Mouse (Mus musculus): ENCODE measurements at regions not wholly inside any gene's neighbourhood (a gene's known extent, or its start where the extent isn't known, plus 50 kb on each side); places are given as distances from the start of the nearest gene placed in this dataset.

GRCm38 (mm10) chr12:107549452-107550296, 61.2 kb downstream of the 3110018I06Rik start:
- Histone ChIP-seq H3K36me3 (ENCODE audit: control insufficient read depth, insufficient read depth) (no peaks in the 10 kb centered on the region), H3K79me2 (ENCODE audit: control insufficient read depth, insufficient read depth) (no peaks in the 10 kb centered on the region), H3ac (ENCODE audit: control insufficient read depth, insufficient read length) (no peak overlapping the region), H3K4me3 (no peak overlapping the region), H3K4me2 (ENCODE audit: low read depth) (no peak overlapping the region), H3K27me3 (ENCODE audit: control insufficient read depth, insufficient read depth, insufficient read length) (no peaks in the 10 kb centered on the region)
- TF ChIP-seq E2F4 (IDR thresholded peaks at IDR 0.05; ENCODE audit: insufficient read depth) (no peak), TCF12 (IDR thresholded peaks at IDR 0.05; ENCODE audit: insufficient read depth, poor library complexity, severe bottlenecking) (no peak), POLR2A (IDR thresholded peaks at IDR 0.05; ENCODE audit: insufficient read length, low read depth) (no peak), MAX (IDR thresholded peaks at IDR 0.05; ENCODE audit: low read depth) (no peak), USF1 (IDR thresholded peaks at IDR 0.05; ENCODE audit: low read depth) (no peak), CEBPB (IDR thresholded peaks at IDR 0.05; ENCODE audit: insufficient read depth, poor library complexity, severe bottlenecking) (no peak), SRF (IDR thresholded peaks at IDR 0.05; ENCODE audit: control insufficient read depth, insufficient read length, low read depth) (no peak), POLR2AphosphoS2 (IDR thresholded peaks at IDR 0.05; ENCODE audit: insufficient read length, low read depth) (no peak), REST (IDR thresholded peaks at IDR 0.05; ENCODE audit: insufficient read depth, insufficient read length) (no peak), TCF3 (IDR thresholded peaks at IDR 0.05; ENCODE audit: insufficient read length, low read depth) (no peak), MYOD1 (IDR thresholded peaks at IDR 0.05; ENCODE audit: control insufficient read depth in 1 of 3, insufficient read length in 2 of 3, low read depth in 2 of 3) (no peak)

DNA sequence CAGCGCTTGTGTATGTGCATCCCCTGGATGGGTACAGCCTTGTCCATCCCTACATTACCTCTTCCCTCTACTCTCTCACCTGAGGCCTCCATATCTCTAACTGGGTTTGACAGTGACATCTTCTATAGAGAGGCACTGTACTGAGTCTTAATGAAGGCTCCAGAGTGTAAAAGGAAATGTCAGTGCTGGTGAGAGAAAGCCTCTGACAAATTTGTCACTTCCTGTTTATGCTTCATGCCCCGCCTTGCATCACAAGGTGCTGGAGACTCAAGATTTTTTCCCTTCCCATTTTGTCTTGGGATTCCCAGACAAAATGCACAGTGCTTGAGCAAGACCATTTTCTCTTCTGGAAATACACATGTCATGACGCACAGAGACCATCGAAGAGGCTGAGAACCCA, 70.8 kb downstream of the 3110018I06Rik start:
- Histone ChIP-seq H3K79me2 (ENCODE audit: control insufficient read depth, insufficient read depth) (no peaks in the 10 kb centered on the region), H3K4me2 (ENCODE audit: low read depth) (no peak overlapping the region), H3ac (ENCODE audit: control insufficient read depth, insufficient read length) (no peak overlapping the region), H3K36me3 (ENCODE audit: control insufficient read depth, insufficient read depth) (no peaks in the 10 kb centered on the region), H3K4me3 (no peak overlapping the region), H3K27me3 (ENCODE audit: control insufficient read depth, insufficient read depth, insufficient read length) (no peaks in the 10 kb centered on the region)
- no peak for TF ChIP-seq TCF3 (IDR thresholded peaks at IDR 0.05; ENCODE audit: insufficient read length, low read depth)

GRCm38 (mm10) chr12:107560100-107560499, 71.7 kb downstream of the 3110018I06Rik start:
- Histone ChIP-seq H3K4me2 (ENCODE audit: low read depth) (no peak overlapping the region), H3ac (ENCODE audit: control insufficient read depth, insufficient read length) (no peak overlapping the region), H3K27me3 (ENCODE audit: control insufficient read depth, insufficient read depth, insufficient read length) (no peaks in the 10 kb centered on the region), H3K36me3 (ENCODE audit: control insufficient read depth, insufficient read depth) (no peaks in the 10 kb centered on the region), H3K79me2 (ENCODE audit: control insufficient read depth, insufficient read depth) (no peaks in the 10 kb centered on the region), H3K4me3 (no peak overlapping the region)
- TF ChIP-seq POLR2AphosphoS2 (IDR thresholded peaks at IDR 0.05; ENCODE audit: insufficient read length, low read depth) (no peak), TCF3 (IDR thresholded peaks at IDR 0.05; ENCODE audit: insufficient read length, low read depth) (no peak), MYOD1 (IDR thresholded peaks at IDR 0.05; ENCODE audit: control insufficient read depth in 1 of 3, insufficient read length in 2 of 3, low read depth in 2 of 3) (no peak), CEBPB (IDR thresholded peaks at IDR 0.05; ENCODE audit: insufficient read depth, poor library complexity, severe bottlenecking) (no peak), E2F4 (IDR thresholded peaks at IDR 0.05; ENCODE audit: insufficient read depth) (no peak), MYOG (IDR thresholded peaks at IDR 0.05; ENCODE audit: control insufficient read depth in 1 of 3, insufficient read depth in 1 of 3, insufficient read length in 2 of 3, low read depth in 2 of 3) (no peak), POLR2A (IDR thresholded peaks at IDR 0.05; ENCODE audit: insufficient read length, low read depth) (no peak)

DNA sequence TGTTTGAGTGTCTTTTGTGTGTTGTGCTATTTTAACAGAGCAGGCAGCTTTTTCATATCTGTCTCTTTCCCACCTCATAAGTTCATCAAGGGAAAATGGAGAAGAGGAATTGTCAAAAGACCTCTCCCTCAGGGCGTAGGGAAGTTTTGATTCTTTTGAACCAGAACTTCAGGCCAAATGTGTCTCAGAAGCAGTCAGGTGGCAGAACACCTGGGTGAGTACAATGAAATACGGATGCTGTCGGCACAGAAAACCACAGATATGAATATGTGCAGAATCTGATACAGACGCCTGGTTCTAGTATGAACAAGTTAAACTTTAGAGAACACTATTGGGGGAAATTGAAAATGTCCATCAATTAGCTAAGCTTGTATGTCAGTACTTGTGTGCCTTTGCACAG, 84.2 kb downstream of the 3110018I06Rik start:
- Histone ChIP-seq H3K36me3 (ENCODE audit: control insufficient read depth, insufficient read depth) (no peaks in the 10 kb centered on the region), H3K27me3 (ENCODE audit: control insufficient read depth, insufficient read depth, insufficient read length) (no peaks in the 10 kb centered on the region), H3ac (ENCODE audit: control insufficient read depth, insufficient read length) (no peak overlapping the region), H3K79me2 (ENCODE audit: control insufficient read depth, insufficient read depth) (no peaks in the 10 kb centered on the region), H3K4me2 (ENCODE audit: low read depth) (no peak overlapping the region), H3K4me3 (no peak overlapping the region)
- no peak for TF ChIP-seq MAX (IDR thresholded peaks at IDR 0.05; ENCODE audit: low read depth)
- TF ChIP-seq POLR2AphosphoS2 (IDR thresholded peaks at IDR 0.05; ENCODE audit: insufficient read length, low read depth), result no peak
- no peak for TF ChIP-seq POLR2A (IDR thresholded peaks at IDR 0.05; ENCODE audit: insufficient read length, low read depth)
- no peak for TF ChIP-seq TCF12 (IDR thresholded peaks at IDR 0.05; ENCODE audit: insufficient read depth, poor library complexity, severe bottlenecking)
- TF ChIP-seq E2F4 (IDR thresholded peaks at IDR 0.05; ENCODE audit: insufficient read depth), result no peak
- no peak for TF ChIP-seq TCF3 (IDR thresholded peaks at IDR 0.05; ENCODE audit: insufficient read length, low read depth)
- no peak for TF ChIP-seq MYOG (IDR thresholded peaks at IDR 0.05; ENCODE audit: control insufficient read depth in 1 of 3, insufficient read depth in 1 of 3, insufficient read length in 2 of 3, low read depth in 2 of 3)
- no peak for TF ChIP-seq MYOD1 (IDR thresholded peaks at IDR 0.05; ENCODE audit: control insufficient read depth in 1 of 3, insufficient read length in 2 of 3, low read depth in 2 of 3)
- TF ChIP-seq REST (IDR thresholded peaks at IDR 0.05; ENCODE audit: insufficient read depth, insufficient read length), result no peak
- no peak for TF ChIP-seq USF1 (IDR thresholded peaks at IDR 0.05; ENCODE audit: low read depth)
- TF ChIP-seq SRF (IDR thresholded peaks at IDR 0.05; ENCODE audit: control insufficient read depth, insufficient read length, low read depth), result no peak
- no peak for TF ChIP-seq CEBPB (IDR thresholded peaks at IDR 0.05; ENCODE audit: insufficient read depth, poor library complexity, severe bottlenecking)

- Histone ChIP-seq H3K79me2 (ENCODE audit: control insufficient read depth, insufficient read depth) (no peaks in the 10 kb centered on the region), H3ac (ENCODE audit: control insufficient read depth, insufficient read length) (no peak overlapping the region), H3K4me2 (ENCODE audit: low read depth) (no peak overlapping the region), H3K4me3 (no peak overlapping the region), H3K36me3 (ENCODE audit: control insufficient read depth, insufficient read depth) (no peaks in the 10 kb centered on the region), H3K27me3 (ENCODE audit: control insufficient read depth, insufficient read depth, insufficient read length) (no peaks in the 10 kb centered on the region)
- TF ChIP-seq SRF (IDR thresholded peaks at IDR 0.05; ENCODE audit: control insufficient read depth, insufficient read length, low read depth) (no peak), REST (IDR thresholded peaks at IDR 0.05; ENCODE audit: insufficient read depth, insufficient read length) (no peak), USF1 (IDR thresholded peaks at IDR 0.05; ENCODE audit: low read depth) (no peak), POLR2AphosphoS2 (IDR thresholded peaks at IDR 0.05; ENCODE audit: insufficient read length, low read depth) (no peak), MYOD1 (IDR thresholded peaks at IDR 0.05; ENCODE audit: control insufficient read depth in 1 of 3, insufficient read length in 2 of 3, low read depth in 2 of 3) (no peak), CEBPB (IDR thresholded peaks at IDR 0.05; ENCODE audit: insufficient read depth, poor library complexity, severe bottlenecking) (no peak), TCF3 (IDR thresholded peaks at IDR 0.05; ENCODE audit: insufficient read length, low read depth) (no peak), MYOG (IDR thresholded peaks at IDR 0.05; ENCODE audit: control insufficient read depth in 1 of 3, insufficient read depth in 1 of 3, insufficient read length in 2 of 3, low read depth in 2 of 3) (no peak), POLR2A (IDR thresholded peaks at IDR 0.05; ENCODE audit: insufficient read length, low read depth) (no peak), E2F4 (IDR thresholded peaks at IDR 0.05; ENCODE audit: insufficient read depth) (no peak), MAX (IDR thresholded peaks at IDR 0.05; ENCODE audit: low read depth) (no peak), TCF12 (IDR thresholded peaks at IDR 0.05; ENCODE audit: insufficient read depth, poor library complexity, severe bottlenecking) (no peak)
Observed at GRCm38 (mm10) chr12:107579508-107579907, 91.1 kb downstream of the 3110018I06Rik start.
